Mouse (Mus musculus): ENCODE data around the gene Sox13.
"Not testable (repeated sequence)": the region's sequence is repeated elsewhere in the genome, so short reads cannot be mapped to it uniquely, and the experiment has no call there.

The Sox13 gene

DNA sequence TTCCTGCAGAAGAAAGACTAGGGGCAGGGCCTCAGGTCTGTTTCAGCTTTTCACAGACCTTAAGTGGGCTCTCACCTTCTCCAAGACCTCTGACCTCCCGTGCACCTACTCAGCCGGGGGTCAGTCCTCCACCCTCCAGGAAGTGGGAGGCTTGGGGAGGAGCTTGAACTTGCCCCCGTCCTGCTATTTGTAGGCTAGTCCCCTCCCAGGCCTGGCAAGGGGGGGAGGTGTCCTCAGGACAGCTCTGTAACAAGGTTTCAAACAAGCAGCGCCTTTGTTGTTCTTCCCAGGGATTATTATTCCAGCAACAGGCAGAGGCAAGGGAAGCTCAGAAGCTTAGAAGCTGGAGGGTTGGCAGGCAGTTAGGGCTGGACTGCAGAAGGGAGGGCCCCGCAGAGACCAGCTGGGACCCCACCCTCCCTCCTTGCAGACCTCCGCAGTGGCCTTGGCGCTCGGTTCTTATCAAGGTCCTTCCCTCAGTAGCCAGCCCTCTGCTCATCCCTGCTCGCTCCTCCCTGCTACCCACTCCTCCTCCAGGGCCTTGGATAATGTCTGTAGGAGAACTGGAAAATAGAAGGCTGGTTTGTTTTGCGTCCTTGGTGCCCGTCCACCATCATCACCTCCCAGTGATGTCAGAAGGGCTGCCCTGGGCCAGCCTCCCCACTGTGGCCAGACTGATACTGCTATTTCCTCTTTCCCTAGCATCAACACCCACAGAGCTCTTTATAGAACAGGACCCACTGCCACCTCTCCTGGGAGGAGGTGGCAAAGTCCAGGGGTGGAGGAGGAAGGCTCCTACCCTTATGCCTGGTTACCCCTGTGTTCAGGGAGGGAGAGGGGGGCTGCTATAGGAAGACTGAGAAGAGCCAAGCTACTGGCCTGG, 56.3 kb downstream of the Sox13 start:
- DNase-seq (ENCODE audit: low spot score in 2 of 2) = no peak

DNA sequence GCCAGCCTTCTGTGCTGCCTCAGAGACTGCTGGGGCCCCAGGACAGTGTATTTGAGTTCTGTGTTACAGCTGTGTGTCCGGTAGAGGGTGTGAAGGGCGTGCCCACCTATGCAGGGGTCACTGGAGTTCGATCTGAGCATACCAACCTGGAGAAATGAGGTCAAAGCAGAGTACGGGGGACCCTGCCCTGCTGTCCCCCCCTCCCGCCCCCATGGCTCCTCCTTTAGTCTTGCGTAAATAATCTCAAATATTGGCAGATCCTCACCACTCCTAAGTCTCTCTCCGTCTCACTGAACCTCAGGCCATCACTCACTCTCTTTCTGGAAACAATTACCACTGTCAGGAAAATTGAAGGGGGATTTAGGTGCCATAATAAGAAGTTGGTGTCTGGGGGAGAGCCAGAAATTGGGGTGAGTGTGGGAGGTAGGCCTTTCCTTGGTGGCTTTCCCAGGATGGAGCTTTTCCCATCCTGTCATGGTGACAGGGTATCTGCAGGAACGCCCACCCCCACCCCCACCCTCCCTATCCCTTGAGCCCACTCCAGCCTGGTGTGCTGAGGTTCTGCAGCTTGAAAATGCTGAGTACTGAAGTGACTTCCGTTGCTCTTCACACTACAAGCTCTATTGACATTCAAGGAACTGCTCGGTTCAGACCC, 57.1 kb downstream of the Sox13 start:
- no peak for DNase-seq (ENCODE audit: low spot score in 2 of 2)

DNA sequence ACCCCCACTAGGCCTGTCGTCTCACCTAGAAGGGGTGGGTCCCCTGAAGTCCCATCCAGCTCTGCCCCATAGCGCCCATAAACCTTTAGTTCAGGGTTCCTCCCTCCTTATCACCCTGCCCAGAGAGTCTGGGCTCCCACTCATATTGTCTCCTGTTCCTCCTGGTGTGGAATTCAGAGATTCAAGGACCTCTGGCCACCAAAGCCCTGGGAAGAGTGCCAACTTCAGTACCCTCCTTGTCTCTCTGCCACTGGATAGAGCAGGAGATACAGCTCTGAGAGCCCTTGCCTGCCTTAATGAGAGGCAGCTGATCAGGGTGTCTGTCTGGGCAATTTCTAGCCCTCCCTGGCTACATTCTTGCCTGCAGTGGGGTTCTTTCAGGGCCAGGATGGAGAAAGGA, 59.3 kb downstream of the Sox13 start:
- no peak for DNase-seq (ENCODE audit: low spot score in 2 of 2)

DNA sequence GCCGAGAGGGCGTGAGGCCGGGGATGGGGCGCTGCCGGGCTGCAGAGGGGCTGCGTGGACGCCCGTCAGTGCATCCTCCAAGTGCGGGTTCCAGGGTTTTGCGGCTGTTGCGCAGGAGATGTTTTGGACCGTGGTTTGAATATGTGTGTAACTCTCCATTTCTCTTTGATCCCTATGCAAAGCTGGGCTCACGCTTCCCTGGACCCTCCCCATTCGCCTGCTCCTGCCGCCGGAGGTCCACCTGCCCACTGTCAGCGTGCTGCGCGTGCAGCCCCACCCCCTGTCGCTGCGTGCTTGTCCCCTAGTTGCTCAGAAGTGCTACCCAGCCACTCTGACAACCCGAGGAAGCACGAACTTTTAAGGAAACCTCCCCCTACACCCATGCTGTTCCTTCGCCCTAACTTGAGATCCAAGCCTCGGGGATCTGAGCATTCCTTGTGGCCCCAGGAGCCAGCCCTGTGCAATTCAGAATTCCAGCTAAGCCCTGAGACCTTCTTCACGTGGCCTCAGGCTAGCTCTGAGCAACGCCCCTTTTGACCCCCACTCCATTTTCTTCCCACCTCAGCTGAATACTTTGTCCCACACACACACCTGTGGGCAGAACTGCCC, 60.1 kb downstream of the Sox13 start:
- DNase-seq (ENCODE audit: low spot score in 2 of 2) = no peak

DNA sequence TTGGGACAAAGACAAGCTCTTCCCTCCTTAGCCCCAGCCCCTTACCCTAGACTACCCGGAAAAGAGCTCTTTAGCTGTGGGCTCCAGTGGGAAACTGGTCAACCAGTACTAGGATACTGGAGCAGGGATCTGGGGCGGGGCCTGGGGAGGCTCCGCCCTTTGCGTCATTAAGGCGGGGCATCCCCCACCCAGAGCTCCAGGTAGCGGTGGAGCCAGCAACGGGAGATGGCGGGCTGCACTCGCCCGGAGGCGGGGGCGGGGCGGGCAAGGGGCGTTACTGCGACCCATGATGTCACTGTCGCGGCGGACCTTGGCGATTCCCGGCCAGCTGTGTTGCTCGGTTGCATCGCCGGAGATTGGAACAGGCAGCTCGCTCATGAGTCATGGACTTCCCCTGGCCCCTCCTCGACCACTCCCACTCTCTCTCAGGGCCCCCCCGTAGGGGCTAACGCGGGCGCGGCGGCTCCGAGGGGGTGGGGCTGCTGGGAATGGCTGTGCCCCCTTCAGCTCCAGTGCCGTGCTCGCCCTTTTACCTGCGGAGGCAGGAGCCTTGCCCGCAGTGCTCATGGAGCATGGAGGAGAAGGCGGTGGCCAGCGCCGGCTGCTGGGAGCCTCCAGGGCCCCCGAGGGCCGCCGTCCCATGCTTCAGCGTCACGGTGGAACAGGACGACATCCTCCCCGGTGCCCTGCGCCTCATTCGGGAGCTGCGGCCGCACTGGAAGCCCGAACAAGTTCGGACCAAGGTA, 60.7 kb downstream of the Sox13 start, which contains the start of gene Etnk2:
Etnk2 (plus strand) TSS at position 297 of the 746 bp plus-strand sequence.
- peak; percentile 50 to 77 for DNase-seq (ENCODE audit: low spot score in 2 of 2)

DNA sequence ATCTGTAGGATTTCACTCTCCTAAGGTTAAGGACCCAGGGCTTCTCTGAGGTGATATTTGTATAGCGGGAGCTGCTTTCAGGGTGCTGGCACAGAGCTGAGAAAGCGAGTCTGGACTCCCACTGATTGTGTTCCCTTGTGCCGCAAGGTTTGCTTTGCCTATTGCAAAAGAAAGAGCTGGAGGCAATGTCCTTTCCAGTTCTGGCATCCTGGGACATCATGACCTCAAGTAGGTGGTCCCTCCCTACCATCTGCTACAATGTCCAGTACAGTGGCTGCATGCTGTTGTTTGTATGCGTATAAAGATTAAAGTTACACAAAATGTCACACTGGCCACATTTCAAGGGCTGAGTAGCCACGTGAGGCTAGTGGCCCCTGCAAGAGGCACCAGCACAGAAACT, 62.1 kb downstream of the Sox13 start:
- no peak for DNase-seq (ENCODE audit: low spot score in 2 of 2)

DNA sequence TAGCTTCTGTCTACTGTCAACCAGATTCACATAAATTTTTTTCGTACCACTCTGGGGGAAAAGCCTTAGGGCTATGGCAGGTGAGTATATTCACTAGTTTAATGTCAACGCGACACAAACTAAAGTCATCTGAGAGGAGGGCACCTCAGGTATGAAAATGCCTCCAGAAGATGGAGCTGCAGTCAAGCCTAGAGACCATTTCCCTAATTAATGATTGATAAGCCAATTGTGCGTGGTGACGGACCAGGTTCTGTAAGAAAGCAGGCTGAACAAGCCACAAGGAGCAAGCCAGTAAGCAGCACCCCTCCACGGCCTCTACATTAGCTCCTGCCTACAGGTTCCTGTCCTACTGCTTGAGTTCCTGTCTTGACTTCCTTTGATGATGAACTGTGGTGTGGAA, 63.2 kb downstream of the Sox13 start:
- DNase-seq (ENCODE audit: low spot score in 2 of 2) = no peak

DNA sequence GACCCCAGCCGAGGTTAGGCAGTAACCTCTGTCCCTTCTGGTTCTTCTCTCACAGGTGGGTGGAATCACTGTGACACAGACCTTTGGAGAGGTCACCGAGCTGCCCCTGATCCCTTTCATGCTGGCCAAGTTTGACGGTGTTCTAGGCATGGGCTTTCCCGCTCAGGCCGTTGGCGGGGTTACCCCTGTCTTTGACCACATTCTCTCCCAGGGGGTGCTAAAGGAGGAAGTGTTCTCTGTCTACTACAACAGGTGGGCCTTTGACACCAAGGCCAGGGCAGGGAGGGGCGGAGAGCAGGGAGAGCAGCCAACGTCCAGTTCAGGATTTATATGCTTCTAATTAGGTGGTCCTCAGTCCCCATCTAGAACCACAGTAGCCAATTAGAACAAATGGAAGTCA, 67.8 kb downstream of the Sox13 start:
- DNase-seq (ENCODE audit: low spot score in 2 of 2) = peak in 1 of 2 experiments; percentile 44

DNA sequence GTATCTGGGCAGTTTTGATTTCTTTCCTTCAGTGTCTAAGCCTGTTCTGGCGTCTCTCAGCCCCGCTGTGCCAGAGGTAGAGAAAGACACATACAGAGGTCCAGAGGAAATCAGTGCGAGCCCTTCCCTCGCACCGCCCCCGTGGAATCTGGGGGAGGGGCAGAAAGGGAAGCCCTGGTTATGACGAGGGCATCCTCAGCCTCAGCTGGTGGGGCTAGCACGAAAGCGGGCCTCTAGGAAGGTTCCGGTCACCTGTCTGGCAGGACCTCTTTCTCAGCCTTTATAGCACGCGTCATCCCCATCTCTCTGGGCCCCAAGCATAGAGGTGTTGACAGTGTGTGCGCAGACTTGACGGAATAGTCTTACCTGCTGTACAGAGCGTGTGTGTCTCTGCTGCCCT, 68.3 kb downstream of the Sox13 start:
- no peak for DNase-seq (ENCODE audit: low spot score in 2 of 2)

DNA sequence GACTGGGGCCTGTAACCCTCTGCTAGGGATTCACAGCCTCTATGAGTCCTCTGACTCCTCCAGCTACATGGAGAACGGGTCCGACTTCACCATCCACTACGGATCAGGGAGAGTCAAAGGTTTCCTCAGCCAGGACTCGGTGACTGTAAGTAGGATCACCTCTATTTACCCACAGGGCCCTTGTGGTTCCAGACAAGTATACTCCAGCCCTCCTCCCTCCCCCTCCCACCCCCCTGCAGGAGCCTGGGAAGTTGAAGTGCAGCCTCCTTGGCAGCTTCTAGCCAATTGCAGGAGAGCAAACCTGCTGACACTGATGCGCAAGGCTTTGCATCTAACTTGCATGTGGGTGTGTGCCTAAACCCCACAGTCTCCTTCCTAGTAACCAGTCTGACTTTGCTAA, 68.7 kb downstream of the Sox13 start:
- no peak for DNase-seq (ENCODE audit: low spot score in 2 of 2)

DNA sequence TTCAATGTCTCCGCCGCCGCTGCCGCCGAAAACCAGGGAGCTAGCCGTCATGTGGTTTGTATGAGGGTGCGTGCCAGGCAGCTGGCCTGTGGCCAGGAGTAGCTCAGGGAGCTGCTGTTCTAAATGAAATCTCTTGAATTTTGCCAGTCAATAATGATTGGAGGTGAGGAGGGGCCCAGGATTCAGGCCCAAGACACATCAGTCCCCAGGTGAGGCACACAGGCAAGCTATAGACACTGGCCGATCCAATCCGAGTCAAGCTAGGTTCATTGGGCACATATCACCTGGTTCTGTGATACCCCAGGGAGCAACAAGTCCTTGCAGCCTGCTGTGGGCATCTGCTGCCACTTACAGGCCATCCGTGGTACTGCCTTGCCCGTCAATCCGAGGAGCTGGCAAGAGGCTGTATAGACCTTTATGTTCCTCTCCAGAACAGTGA, 70.8 kb downstream of the Sox13 start:
- peak; percentile 75 to 89 for DNase-seq (ENCODE audit: low spot score in 2 of 2)

DNA sequence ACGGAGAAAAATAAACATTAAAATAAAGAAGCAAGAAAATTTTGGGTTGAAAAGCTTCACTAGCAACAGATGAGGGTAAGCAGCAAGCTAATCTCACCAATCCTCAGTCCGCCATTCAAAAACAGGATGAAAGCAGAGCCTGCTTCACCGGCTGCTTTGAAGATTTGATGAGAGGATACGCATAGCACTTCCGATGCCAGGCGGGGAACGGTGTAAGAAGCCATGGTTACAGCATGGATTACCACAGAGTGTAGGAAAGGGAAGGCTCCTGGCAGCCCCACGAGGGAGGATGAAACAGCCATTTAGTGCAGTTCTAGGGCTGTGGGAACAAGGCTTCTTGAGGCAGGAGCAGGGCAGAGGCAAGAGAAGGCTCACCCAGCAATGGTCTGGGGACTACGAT, 72.4 kb downstream of the Sox13 start:
- DNase-seq (ENCODE audit: low spot score in 2 of 2) = no peak

DNA sequence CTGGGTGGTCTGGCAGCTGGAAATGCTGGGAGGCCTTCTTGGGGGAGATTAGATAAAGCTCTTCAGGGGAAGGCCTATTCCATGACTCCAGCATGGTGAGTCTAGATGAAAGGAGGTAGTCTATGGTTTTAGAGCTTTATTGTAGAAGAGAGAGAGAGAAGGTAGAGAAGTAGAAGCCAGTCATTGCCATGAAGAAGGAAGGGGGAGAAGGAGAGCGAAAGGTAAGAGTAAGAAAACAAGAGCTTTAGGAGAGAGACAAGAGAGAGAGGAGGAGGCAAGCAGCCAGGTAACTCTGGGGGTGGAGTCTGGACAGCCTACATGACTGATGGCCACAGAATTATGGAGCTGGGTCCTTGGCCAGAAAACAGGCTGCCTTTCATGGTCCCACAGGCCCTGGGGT, 74.0 kb downstream of the Sox13 start, which contains the start of gene Ren1:
Ren1 (plus strand) TSS at position 301 of the 400 bp plus-strand sequence.
- DNase-seq (ENCODE audit: low spot score in 2 of 2) = no peak

DNA sequence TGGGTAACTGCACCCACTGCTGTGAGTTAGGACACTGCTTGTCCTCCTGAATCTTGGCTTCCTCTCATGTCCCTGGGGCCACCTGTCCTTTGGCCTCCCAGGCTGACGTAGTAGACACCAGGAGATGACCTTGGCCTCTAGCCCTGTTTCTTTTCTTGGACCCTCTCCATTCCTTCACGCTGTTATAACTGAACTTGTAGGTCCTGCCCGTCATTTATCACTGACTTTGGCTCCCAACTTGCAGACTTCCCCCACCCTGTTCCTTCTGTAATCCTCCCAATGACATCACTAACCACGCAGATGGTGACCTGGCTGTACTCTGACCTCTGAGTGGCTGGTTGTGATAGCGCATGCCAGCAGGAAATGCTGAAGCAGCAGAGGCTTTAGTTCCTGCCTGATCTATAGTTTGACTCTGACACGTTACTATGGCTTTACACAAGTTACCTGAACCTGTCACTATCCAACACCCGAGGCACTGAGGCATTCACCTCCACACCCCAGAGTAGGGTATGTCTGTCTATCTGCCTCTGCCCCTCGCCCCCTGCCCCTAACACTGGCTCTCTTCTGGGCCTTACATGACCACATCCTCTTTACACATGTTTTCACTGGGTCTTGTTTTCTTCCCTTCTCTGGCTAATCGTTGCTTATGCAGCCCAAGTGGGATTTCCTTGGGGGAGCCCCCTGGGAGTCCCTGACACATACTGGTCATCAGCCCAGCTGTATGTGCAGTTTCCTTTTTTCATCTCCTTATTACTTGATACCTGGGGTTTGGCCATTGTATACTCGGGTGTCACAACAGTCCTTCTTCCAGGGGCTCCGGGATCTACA, 76.3 kb downstream of the Sox13 start:
- no peak for DNase-seq (ENCODE audit: low spot score in 2 of 2)

DNA sequence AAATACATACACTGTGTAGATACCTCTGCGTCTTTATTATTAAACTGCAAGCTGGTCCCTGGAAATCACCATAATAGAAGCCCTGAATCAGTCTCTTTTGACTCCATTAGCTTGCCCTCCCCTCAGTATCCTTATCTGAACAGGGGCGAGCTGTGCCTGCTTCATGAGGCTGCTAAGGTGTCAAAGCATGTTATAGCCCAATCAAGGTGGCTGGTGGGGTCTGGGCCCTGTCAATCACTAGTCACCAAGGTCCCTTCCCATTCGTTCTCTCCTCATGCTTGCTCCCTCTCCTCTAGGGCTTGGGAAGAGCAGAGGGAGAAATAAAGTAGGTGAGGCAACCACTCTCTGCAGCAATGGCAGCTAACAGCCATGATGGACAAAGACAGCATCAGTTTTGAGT, 77.0 kb downstream of the Sox13 start:
- DNase-seq (ENCODE audit: low spot score in 2 of 2) = no peak

DNA sequence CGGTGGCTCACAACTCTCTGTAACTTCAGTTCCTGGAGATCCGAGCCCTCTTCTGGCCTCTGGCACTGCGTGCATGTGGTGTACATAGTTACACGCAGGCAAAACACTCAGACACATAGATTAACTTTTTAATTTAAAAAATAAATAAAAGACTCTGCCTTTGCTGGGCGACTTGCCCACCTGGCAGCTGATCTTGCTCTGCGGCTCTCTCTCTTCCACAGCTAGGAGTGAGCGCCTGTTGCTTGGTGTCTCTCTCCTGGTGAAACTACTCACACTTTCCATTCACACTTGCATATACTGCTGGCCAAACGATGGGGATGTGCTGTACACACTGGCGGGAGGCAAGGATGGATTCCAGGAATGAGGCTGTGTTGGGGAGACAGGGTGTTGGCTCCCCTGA, 77.6 kb downstream of the Sox13 start:
- DNase-seq (ENCODE audit: low spot score in 2 of 2) = no peak

DNA sequence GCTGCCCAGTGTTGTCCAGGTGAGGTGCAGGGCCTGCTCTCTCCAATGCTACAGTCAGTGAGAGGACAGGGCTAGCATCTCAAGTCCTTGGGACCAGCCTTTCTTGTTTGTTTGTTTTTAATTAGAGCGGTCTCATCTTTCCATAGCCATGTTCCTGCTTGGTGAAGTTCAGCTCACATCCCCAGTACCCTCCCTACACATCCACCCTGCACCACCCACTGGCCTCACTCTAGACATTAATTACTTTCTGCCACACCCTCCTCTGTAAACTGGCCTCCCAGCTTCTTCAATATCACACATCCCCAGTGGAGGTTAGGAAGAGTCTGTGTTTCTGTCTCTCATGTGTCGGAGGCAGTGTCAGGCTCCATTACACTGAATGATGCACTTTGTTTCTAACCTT, 79.8 kb downstream of the Sox13 start:
- DNase-seq (ENCODE audit: low spot score in 2 of 2) = no peak

DNA sequence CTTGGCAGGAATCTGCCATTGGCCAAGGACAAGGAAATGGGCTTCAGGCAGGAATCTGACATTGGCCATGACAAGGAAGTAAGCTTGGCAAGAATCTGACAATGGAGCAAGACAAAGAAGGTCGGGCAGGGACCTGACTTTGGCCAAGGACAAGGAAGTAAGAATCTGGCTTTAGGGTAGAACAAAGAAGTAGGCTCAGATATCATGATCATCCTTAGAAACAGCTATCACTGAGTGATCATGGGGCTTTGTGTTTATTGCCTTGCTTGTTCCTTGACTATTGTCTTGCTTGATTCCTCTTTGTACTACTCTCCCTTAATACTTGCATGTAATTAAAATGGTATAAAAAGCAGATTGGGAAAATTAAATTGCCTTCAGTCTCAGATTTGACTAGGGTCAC, 83.8 kb downstream of the Sox13 start:
- DNase-seq (ENCODE audit: low spot score in 2 of 2) = not testable (repeated sequence)

DNA sequence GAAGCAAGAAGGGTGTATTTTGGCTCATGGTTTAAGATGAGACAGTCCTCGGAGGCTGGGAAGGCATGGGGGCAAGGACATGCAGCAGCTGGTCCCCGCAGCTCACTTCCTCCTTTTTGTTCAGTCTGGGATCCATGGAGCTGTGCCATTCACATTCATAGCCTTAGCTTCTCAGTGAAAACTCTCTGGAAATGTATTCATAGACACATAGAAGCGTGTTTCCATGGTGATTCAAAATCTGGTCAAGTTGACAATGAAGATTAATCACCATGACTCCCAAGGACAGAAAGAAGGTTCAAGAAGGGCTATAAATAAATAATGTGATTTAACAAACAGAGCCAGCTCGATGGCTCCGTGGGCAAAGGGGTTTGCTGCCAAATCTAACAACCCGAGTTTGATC, 90.2 kb downstream of the Sox13 start:
- DNase-seq (ENCODE audit: low spot score in 2 of 2) = no peak

DNA sequence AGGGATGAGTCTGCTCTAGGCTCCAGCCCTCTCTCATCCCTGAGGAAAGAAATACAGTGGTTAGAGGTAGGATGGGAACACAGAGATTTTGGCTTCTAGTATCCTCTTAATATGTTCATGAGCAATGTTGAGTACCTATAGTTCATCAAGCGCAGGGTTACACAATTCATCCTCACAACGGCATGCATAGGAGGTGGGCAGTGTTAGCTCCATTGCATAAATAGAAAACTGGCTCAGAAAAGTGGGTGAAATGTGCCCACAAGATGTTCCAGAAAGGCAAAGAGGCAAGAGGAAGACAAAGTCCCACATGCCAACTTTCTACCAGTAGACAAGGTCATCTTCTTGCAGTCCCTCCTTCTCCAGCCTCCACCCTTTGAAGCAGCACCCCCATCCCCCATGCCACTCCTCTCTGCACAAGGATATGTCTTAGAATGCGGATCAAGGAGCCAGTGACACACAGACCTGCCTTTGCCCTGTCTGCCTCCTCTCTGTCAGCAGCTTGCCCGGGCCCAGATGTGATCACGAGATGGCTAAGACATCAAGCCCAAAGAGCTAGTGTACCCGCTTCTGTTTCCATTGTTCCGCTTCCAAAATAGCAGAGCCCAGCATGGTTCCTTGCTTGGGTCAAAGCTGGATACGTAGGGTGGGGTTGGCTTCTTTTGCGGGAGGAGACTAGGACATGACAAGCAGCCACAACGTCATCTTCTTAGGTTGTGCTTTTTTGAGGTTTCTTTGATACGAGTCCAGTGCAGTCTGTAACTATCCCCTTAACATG, 91.3 kb downstream of the Sox13 start:
- no peak for DNase-seq (ENCODE audit: low spot score in 2 of 2)

All from spleen, postnatal 4 days (tissue).